Mouse (Mus musculus): ENCODE results near the gene Mog. TPM values are rescaled to one million over a fixed set of nuclear protein-coding genes. Genes with fewer than 3 reads are reported as not detected.

Mog gene
- polyA plus RNA-seq, 1 experiment from 2014 or later = 1.2 TPM

Other genes with a start within 250 kb of the Mog start
- gene H2-M10.6, start 211.2 kb downstream of the Mog start, polyA plus RNA-seq (2015; fragmentation: Nextera tagmentation; extraction: Ambion mirVana) = not detected in 2 replicates
- gene Trim26, start 186.3 kb downstream of the Mog start, polyA plus RNA-seq (2015; fragmentation: Nextera tagmentation; extraction: Ambion mirVana) = 48.0 and 48.2 TPM in 2 replicates
- gene Trim15, start 156.2 kb downstream of the Mog start, polyA plus RNA-seq (2015; fragmentation: Nextera tagmentation; extraction: Ambion mirVana) = 0.43 and 0.61 TPM in 2 replicates
- gene Trim10, start 153.8 kb downstream of the Mog start, polyA plus RNA-seq (2015; fragmentation: Nextera tagmentation; extraction: Ambion mirVana) = 1.3 and 1.6 TPM in 2 replicates
- not detected in 2 replicates for gene Trim40, start 133.3 kb downstream of the Mog start, polyA plus RNA-seq (2015; fragmentation: Nextera tagmentation; extraction: Ambion mirVana)
- not detected in 2 replicates for gene Trim31, start 125.3 kb downstream of the Mog start, polyA plus RNA-seq (2015; fragmentation: Nextera tagmentation; extraction: Ambion mirVana)
- gene Rnf39, start 80.5 kb downstream of the Mog start, polyA plus RNA-seq (2015; fragmentation: Nextera tagmentation; extraction: Ambion mirVana) = 1.1 and 1.3 TPM in 2 replicates
- 181 and 191 TPM in 2 replicates for gene Ppp1r11, start 71.7 kb downstream of the Mog start, polyA plus RNA-seq (2015; fragmentation: Nextera tagmentation; extraction: Ambion mirVana)
- gene Znrd1, start 64.8 kb downstream of the Mog start, polyA plus RNA-seq (2015; fragmentation: Nextera tagmentation; extraction: Ambion mirVana) = 71.7 and 72.7 TPM in 2 replicates
- gene Znrd1as, start 64.8 kb downstream of the Mog start, polyA plus RNA-seq (2015; fragmentation: Nextera tagmentation; extraction: Ambion mirVana) = 5.8 and 6.4 TPM in 2 replicates
- gene 2410137M14Rik, start 42.2 kb downstream of the Mog start, polyA plus RNA-seq (2015; fragmentation: Nextera tagmentation; extraction: Ambion mirVana) = 0.31 TPM in 1 of 2 replicates, not detected in the other
- gene H2-M5, start 33.9 kb downstream of the Mog start, polyA plus RNA-seq (2015; fragmentation: Nextera tagmentation; extraction: Ambion mirVana) = 1.6 and 2.3 TPM in 2 replicates
- 241 and 262 TPM in 2 replicates for gene Zfp57, start 22.2 kb downstream of the Mog start, polyA plus RNA-seq (2015; fragmentation: Nextera tagmentation; extraction: Ambion mirVana)
- 56.2 and 57.0 TPM in 2 replicates for gene Gabbr1, start 22.6 kb upstream of the Mog start, polyA plus RNA-seq (2015; fragmentation: Nextera tagmentation; extraction: Ambion mirVana)
- not detected in 2 replicates for gene Olfr90, start 65.1 kb upstream of the Mog start, polyA plus RNA-seq (2015; fragmentation: Nextera tagmentation; extraction: Ambion mirVana)
- not detected in 2 replicates for gene Olfr91, start 74.9 kb upstream of the Mog start, polyA plus RNA-seq (2015; fragmentation: Nextera tagmentation; extraction: Ambion mirVana)
- not detected in 2 replicates for gene Olfr92, start 96.7 kb upstream of the Mog start, polyA plus RNA-seq (2015; fragmentation: Nextera tagmentation; extraction: Ambion mirVana)
- not detected in 2 replicates for gene Olfr93, start 138.1 kb upstream of the Mog start, polyA plus RNA-seq (2015; fragmentation: Nextera tagmentation; extraction: Ambion mirVana)
- gene Ubd, start 170.5 kb upstream of the Mog start, polyA plus RNA-seq (2015; fragmentation: Nextera tagmentation; extraction: Ambion mirVana) = not detected in 2 replicates
- gene Olfr94, start 177.6 kb upstream of the Mog start, polyA plus RNA-seq (2015; fragmentation: Nextera tagmentation; extraction: Ambion mirVana) = not detected in 2 replicates
- not detected in 2 replicates for gene Olfr95, start 189.7 kb upstream of the Mog start, polyA plus RNA-seq (2015; fragmentation: Nextera tagmentation; extraction: Ambion mirVana)
- not detected in 2 replicates for gene Olfr96, start 196.7 kb upstream of the Mog start, polyA plus RNA-seq (2015; fragmentation: Nextera tagmentation; extraction: Ambion mirVana)
- not detected in 2 replicates for gene Olfr97, start 213.9 kb upstream of the Mog start, polyA plus RNA-seq (2015; fragmentation: Nextera tagmentation; extraction: Ambion mirVana)
- gene Olfr98, start 240.4 kb upstream of the Mog start, polyA plus RNA-seq (2015; fragmentation: Nextera tagmentation; extraction: Ambion mirVana) = not detected in 2 replicates
- gene H2-M3, start 246.8 kb upstream of the Mog start, polyA plus RNA-seq (2015; fragmentation: Nextera tagmentation; extraction: Ambion mirVana) = 1.1 and 1.2 TPM in 2 replicates

All from neural tube, embryonic 13.5 days (tissue).